10 mouse cellular contexts compared by ENCODE assay signal in the genomic region with DNA sequence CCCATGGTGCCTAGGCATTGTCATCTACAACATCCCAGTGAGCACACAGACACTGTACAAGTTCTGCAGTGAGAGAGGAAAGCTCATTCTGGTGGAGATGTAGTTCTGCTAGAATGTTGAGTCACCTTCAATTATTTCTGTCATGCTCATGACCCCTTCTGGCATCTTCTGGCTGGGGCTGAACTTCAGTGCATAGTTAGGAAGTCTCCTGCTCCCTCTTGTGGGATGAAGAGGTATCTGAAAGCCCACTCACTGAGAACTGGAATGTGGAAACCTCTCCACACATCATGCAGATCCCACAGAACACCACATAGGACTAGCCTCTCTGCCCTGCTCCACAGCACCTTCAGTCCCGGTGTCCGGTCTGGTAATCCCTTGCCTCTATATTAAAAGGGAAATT. TPM values are rescaled to one million over a fixed set of nuclear protein-coding genes. Genes with fewer than 3 reads are reported as not detected.
DNase-seq lines count a peak whose midpoint lies in the region; ATAC-seq and TF ChIP-seq lines count a peak whose summit lies in the region.
"Had no signal": no experiment of that assay in that cellular context is flagged by ENCODE, and none has a peak within 500 bp of the region (broad histone marks: within the 10 kb centered on the region; RNA-seq: fewer than 3 reads in every experiment).

No protein-coding gene starts in this region.

- no peaks in the 10 kb centered on the region for H3K4me1 ChIP-seq in embryonic facial prominence, embryonic 11.5 days (ENCODE audit: control insufficient read depth, insufficient read depth, low read length)
- H3K4me1 ChIP-seq in embryonic facial prominence, embryonic 10.5 days: no peaks in the 10 kb centered on the region
- H3K4me1 ChIP-seq in neural tube, embryonic 11.5 days (ENCODE audit: control insufficient read depth, insufficient read depth, low read length): no peaks in the 10 kb centered on the region
- no peaks in the 10 kb centered on the region for H3K4me1 ChIP-seq in stomach, postnatal 0 days (replicated peaks; ENCODE audit: control insufficient read depth, insufficient read depth)

- no peak overlapping the region for H3K9ac ChIP-seq in embryonic facial prominence, embryonic 11.5 days (replicated peaks; ENCODE audit: low read length)
- no peak overlapping the region for H3K9ac ChIP-seq in neural tube, embryonic 11.5 days (ENCODE audit: low read length)
- no peak overlapping the region for H3K9ac ChIP-seq in stomach, postnatal 0 days (ENCODE audit: low read length)

- H3K4me3 ChIP-seq in embryonic facial prominence, embryonic 11.5 days (ENCODE audit: low read depth, low read length): no peak overlapping the region
- H3K4me3 ChIP-seq in embryonic facial prominence, embryonic 10.5 days: no peak overlapping the region
- H3K4me3 ChIP-seq in neural tube, embryonic 11.5 days (ENCODE audit: low read depth, low read length): no peak overlapping the region
- no peak overlapping the region for H3K4me3 ChIP-seq in stomach, postnatal 0 days (ENCODE audit: low read depth, low read length)

- WGBS in embryonic facial prominence, embryonic 11.5 days: 89% methylated on average over 2 of the region's 2 CpGs
- 89% methylated on average over 2 of the region's 2 CpGs for WGBS in embryonic facial prominence, embryonic 10.5 days
- 97% methylated on average over 2 of the region's 2 CpGs for WGBS in neural tube, embryonic 11.5 days
- WGBS in stomach, postnatal 0 days: 73% methylated on average over 2 of the region's 2 CpGs

- H3K9me3 ChIP-seq in embryonic facial prominence, embryonic 11.5 days (replicated peaks; ENCODE audit: control insufficient read depth, low read length): no peaks in the 10 kb centered on the region
- H3K9me3 ChIP-seq in embryonic facial prominence, embryonic 10.5 days: no peaks in the 10 kb centered on the region
- H3K9me3 ChIP-seq in neural tube, embryonic 11.5 days (ENCODE audit: control insufficient read depth, low read length): no peaks in the 10 kb centered on the region
- H3K9me3 ChIP-seq in stomach, postnatal 0 days (ENCODE audit: control insufficient read depth, low read length): no peaks in the 10 kb centered on the region

- DNase-seq in embryonic facial prominence, embryonic 11.5 days (ENCODE audit: low spot score): peak; percentile 6
- no peak for DNase-seq in embryonic facial prominence, embryonic 10.5 days (ENCODE audit: low spot score)
- peak; percentile 10 for DNase-seq in neural tube, embryonic 11.5 days (ENCODE audit: low spot score)
- no peak for DNase-seq in neural tube, embryonic 10.5 days (ENCODE audit: extremely low spot score, low spot score)
- DNase-seq in heart, adult 9 months (ENCODE audit: low spot score in 2 of 2): peak; percentile 31 to 41
- peak; percentile 12 to 35 for DNase-seq in lung, adult 18-20 months
- DNase-seq in stomach, postnatal 0 days (ENCODE audit: low spot score): peak; percentile 21
- DNase-seq in ovary, adult 18-20 months (ENCODE audit: low spot score): no peak

- no peak overlapping the region for H3K27ac ChIP-seq in embryonic facial prominence, embryonic 11.5 days (replicated peaks; ENCODE audit: low read depth, low read length)
- no peak overlapping the region for H3K27ac ChIP-seq in embryonic facial prominence, embryonic 10.5 days (replicated peaks)
- H3K27ac ChIP-seq in neural tube, embryonic 11.5 days (ENCODE audit: low read depth, low read length): no peak overlapping the region
- H3K27ac ChIP-seq in stomach, postnatal 0 days (replicated peaks): no peak overlapping the region

- no peak overlapping the region for H3K4me2 ChIP-seq in embryonic facial prominence, embryonic 11.5 days (ENCODE audit: low read depth, low read length)
- no peak overlapping the region for H3K4me2 ChIP-seq in neural tube, embryonic 11.5 days (ENCODE audit: low read depth)
- H3K4me2 ChIP-seq in stomach, postnatal 0 days (replicated peaks; ENCODE audit: low read depth): no peak overlapping the region

- TF ChIP-seq EP300 in stomach, postnatal 0 days (optimal IDR thresholded peaks at IDR 0.05): no peak

- H3K27me3 ChIP-seq in embryonic facial prominence, embryonic 11.5 days (ENCODE audit: control insufficient read depth, insufficient read depth, low read length): no peaks in the 10 kb centered on the region
- no peaks in the 10 kb centered on the region for H3K27me3 ChIP-seq in embryonic facial prominence, embryonic 10.5 days (replicated peaks; ENCODE audit: low read depth, poor library complexity, severe bottlenecking)
- no peaks in the 10 kb centered on the region for H3K27me3 ChIP-seq in neural tube, embryonic 11.5 days (ENCODE audit: control insufficient read depth, insufficient read depth, low read length)
- no peaks in the 10 kb centered on the region for H3K27me3 ChIP-seq in stomach, postnatal 0 days (ENCODE audit: control insufficient read depth, insufficient read depth, low read length)

- peak; percentile 88 for TF ChIP-seq CTCF in stomach, postnatal 0 days (IDR thresholded peaks at IDR 0.05; ENCODE audit: low read depth)

- H3K36me3 ChIP-seq in embryonic facial prominence, embryonic 11.5 days (replicated peaks; ENCODE audit: control insufficient read depth, insufficient read depth, low read depth, low read length): no peaks in the 10 kb centered on the region
- H3K36me3 ChIP-seq in embryonic facial prominence, embryonic 10.5 days (replicated peaks): no peaks in the 10 kb centered on the region
- H3K36me3 ChIP-seq in neural tube, embryonic 11.5 days (ENCODE audit: control insufficient read depth, insufficient read depth, low read length): no peaks in the 10 kb centered on the region
- H3K36me3 ChIP-seq in stomach, postnatal 0 days (ENCODE audit: control insufficient read depth, insufficient read depth, low read length): no peaks in the 10 kb centered on the region

- no peak for ATAC-seq in embryonic facial prominence, embryonic 11.5 days (replicated peaks; ENCODE audit: insufficient number of reproducible peaks, low FRiP score, low TSS enrichment, low read depth)
- ATAC-seq in neural tube, embryonic 11.5 days (ENCODE audit: insufficient read depth, low FRiP score, low TSS enrichment): no peak
- no peak for ATAC-seq in stomach, postnatal 0 days (ENCODE audit: low FRiP score, low TSS enrichment)

RNA-seq across cellular contexts. Expression of a gene that starts 2.6 kb away (rescaled TPM):
- polyA plus RNA-seq in embryonic facial prominence, embryonic 11.5 days (2014; fragmentation: Nextera tagmentation; extraction: Ambion mirVana): 2.5 and 2.7 TPM in 2 replicates
- polyA plus RNA-seq in embryonic facial prominence, embryonic 10.5 days (2016; fragmentation: Nextera tagmentation; extraction: Ambion mirVana): 0.89 and 1.7 TPM in 2 replicates
- 1.9 and 3.5 TPM in 2 replicates for polyA plus RNA-seq in neural tube, embryonic 11.5 days (2014; fragmentation: Nextera tagmentation; extraction: Ambion mirVana)
- 4.5 and 5.0 TPM in 2 replicates for polyA plus RNA-seq in stomach, postnatal 0 days (2015; fragmentation: Nextera tagmentation; extraction: Ambion mirVana)

RNA-seq across cellular contexts. Expression of a gene that starts 21.5 kb away (rescaled TPM):
- 0.17 and 0.22 TPM in 2 replicates for polyA plus RNA-seq in embryonic facial prominence, embryonic 11.5 days (2014; fragmentation: Nextera tagmentation; extraction: Ambion mirVana)
- polyA plus RNA-seq in embryonic facial prominence, embryonic 10.5 days (2016; fragmentation: Nextera tagmentation; extraction: Ambion mirVana): not detected in 2 replicates
- 0.15 TPM in 1 of 2 replicates, not detected in the other for polyA plus RNA-seq in neural tube, embryonic 11.5 days (2014; fragmentation: Nextera tagmentation; extraction: Ambion mirVana)
- 0.16 and 0.24 TPM in 2 replicates for polyA plus RNA-seq in stomach, postnatal 0 days (2015; fragmentation: Nextera tagmentation; extraction: Ambion mirVana)

RNA-seq across cellular contexts. Expression of a gene that starts 38.6 kb away (rescaled TPM):
- 0.36 and 0.52 TPM in 2 replicates for polyA plus RNA-seq in embryonic facial prominence, embryonic 11.5 days (2014; fragmentation: Nextera tagmentation; extraction: Ambion mirVana)
- polyA plus RNA-seq in embryonic facial prominence, embryonic 10.5 days (2016; fragmentation: Nextera tagmentation; extraction: Ambion mirVana): 0.21 and 0.31 TPM in 2 replicates
- polyA plus RNA-seq in neural tube, embryonic 11.5 days (2014; fragmentation: Nextera tagmentation; extraction: Ambion mirVana): 0.32 TPM in 1 of 2 replicates, not detected in the other
- 0.07 and 0.10 TPM in 2 replicates for polyA plus RNA-seq in stomach, postnatal 0 days (2015; fragmentation: Nextera tagmentation; extraction: Ambion mirVana)
- polyA plus RNA-seq: neural tube, embryonic 14.5 days had no signal

RNA-seq across cellular contexts. Expression of a gene that starts 58.3 kb away (rescaled TPM):
- polyA plus RNA-seq in embryonic facial prominence, embryonic 11.5 days (2014; fragmentation: Nextera tagmentation; extraction: Ambion mirVana): not detected in 2 replicates
- polyA plus RNA-seq in embryonic facial prominence, embryonic 10.5 days (2016; fragmentation: Nextera tagmentation; extraction: Ambion mirVana): not detected in 2 replicates
- not detected in 2 replicates for polyA plus RNA-seq in neural tube, embryonic 11.5 days (2014; fragmentation: Nextera tagmentation; extraction: Ambion mirVana)
- polyA plus RNA-seq in stomach, postnatal 0 days (2015; fragmentation: Nextera tagmentation; extraction: Ambion mirVana): not detected in 2 replicates
- polyA plus RNA-seq: heart, embryonic 16.5 days; neural tube, embryonic 14.5 days had no signal

Comparison
In these comparisons a context has a peak if more than half of its experiments do, and no peak if none do; other contexts are left out.
1. DNase-seq: peak in embryonic facial prominence, embryonic 11.5 days (single experiment), neural tube, embryonic 11.5 days (single experiment), heart, adult 9 months (2 of 2), lung, adult 18-20 months (2 of 2) and stomach, postnatal 0 days (single experiment); none in embryonic facial prominence, embryonic 10.5 days (single experiment), neural tube, embryonic 10.5 days (single experiment) and ovary, adult 18-20 months (single experiment).